In genomic region chr8:91873232-91873631, GRCm38 (mm10) we compare ENCODE assay signal across 16 mouse cellular contexts.
DNase-seq lines count a peak whose midpoint lies in the region; ATAC-seq lines count a peak whose summit lies in the region.
"Had no signal": no experiment of that assay in that cellular context is flagged by ENCODE, and none has a peak within 500 bp of the region (broad histone marks: within the 10 kb centered on the region; RNA-seq: fewer than 3 reads in every experiment).

No protein-coding gene starts in this region.

- peak overlapping the region; percentile 29; the same call in 1 of the 2 replicates for H3K27ac ChIP-seq in heart, embryonic 12.5 days (ENCODE audit: poor library complexity, severe bottlenecking)
- H3K27ac ChIP-seq in liver, embryonic 12.5 days, result peak overlapping the region; percentile 85
- H3K27ac ChIP-seq in liver, embryonic 13.5 days, result peak overlapping the region; percentile 81
- H3K27ac ChIP-seq: embryonic facial prominence, embryonic 13.5 days; forebrain, embryonic 15.5 days; heart, adult 2 months; stomach, embryonic 15.5 days had no signal

- peak overlapping the region; percentile 65; the same call in 1 of the 2 replicates for H3K4me2 ChIP-seq in heart, embryonic 12.5 days
- peak overlapping the region; percentile 63 for H3K4me2 ChIP-seq in liver, embryonic 12.5 days
- H3K4me2 ChIP-seq in liver, embryonic 13.5 days, result peak overlapping the region; percentile 61

- no peak overlapping the region for H3K4me3 ChIP-seq in heart, embryonic 12.5 days
- H3K4me3 ChIP-seq in liver, embryonic 12.5 days, result 0 out of 2 replicates have a peak overlapping the region, but pooled peaks have one; percentile 26
- no peak overlapping the region for H3K4me3 ChIP-seq in liver, embryonic 13.5 days (replicated peaks)
- H3K4me3 ChIP-seq: embryonic facial prominence, embryonic 13.5 days; heart, adult 2 months had no signal

- no peak overlapping the region for H3K9ac ChIP-seq in heart, embryonic 12.5 days
- no peak overlapping the region for H3K9ac ChIP-seq in liver, embryonic 12.5 days
- H3K9ac ChIP-seq in liver, embryonic 13.5 days, result 0 out of 2 replicates have a peak overlapping the region, but pooled peaks have one; percentile 55
- H3K9ac ChIP-seq: forebrain, embryonic 15.5 days; stomach, embryonic 15.5 days had no signal

- H3K4me1 ChIP-seq in heart, embryonic 12.5 days (replicated peaks), result peaks cover 12% of the 10 kb centered on the region
- peaks cover 28% of the 10 kb centered on the region for H3K4me1 ChIP-seq in liver, embryonic 12.5 days
- peaks cover 33% of the 10 kb centered on the region for H3K4me1 ChIP-seq in liver, embryonic 13.5 days (replicated peaks)

- no peak for DNase-seq in heart, adult 11 months
- DNase-seq in liver, result no peak
- DNase-seq in kidney, adult 8-10 months, result peak; percentile 28 to 31
- no peak for DNase-seq in liver, embryonic 13.5 days
- DNase-seq in right cerebral cortex, postnatal 25 days, result no peak
- no peak for DNase-seq in cerebellum, postnatal 25 days
- DNase-seq: cerebellum, adult 11-12 months; layer of hippocampus, adult 9-11 months; lung, postnatal 14 days had no signal

- ATAC-seq in heart, embryonic 12.5 days (ENCODE audit: insufficient number of reproducible peaks, low FRiP score), result no peak
- no peak for ATAC-seq in liver, embryonic 12.5 days
- ATAC-seq in liver, embryonic 13.5 days (ENCODE audit: low read depth), result no peak
- ATAC-seq: inflammation-experienced regulatory T-cells, adult 6 months had no signal

- peaks cover 55% of the 10 kb centered on the region for H3K27me3 ChIP-seq in heart, embryonic 12.5 days (replicated peaks)
- peaks cover 31% of the 10 kb centered on the region for H3K27me3 ChIP-seq in liver, embryonic 12.5 days (replicated peaks)
- H3K27me3 ChIP-seq in liver, embryonic 13.5 days, result peaks cover 17% of the 10 kb centered on the region; the same call in 1 of the 2 replicates

- H3K36me3 ChIP-seq in heart, embryonic 12.5 days, result no peaks in the 10 kb centered on the region
- no peaks in the 10 kb centered on the region for H3K36me3 ChIP-seq in liver, embryonic 12.5 days
- no peaks in the 10 kb centered on the region for H3K36me3 ChIP-seq in liver, embryonic 13.5 days
- H3K36me3 ChIP-seq: embryonic facial prominence, embryonic 13.5 days; forebrain, embryonic 15.5 days; stomach, embryonic 15.5 days had no signal

- 62% methylated on average over 5 of the region's 5 CpGs for WGBS in heart, embryonic 12.5 days
- 65% methylated on average over 5 of the region's 5 CpGs for WGBS in liver, embryonic 12.5 days (ENCODE audit: insufficient replicate concordance)
- WGBS in liver, embryonic 13.5 days (ENCODE audit: insufficient replicate concordance), result 51% methylated on average over 5 of the region's 5 CpGs

- H3K9me3 ChIP-seq in heart, embryonic 12.5 days (replicated peaks), result no peaks in the 10 kb centered on the region
- H3K9me3 ChIP-seq in liver, embryonic 12.5 days (replicated peaks), result no peaks in the 10 kb centered on the region
- no peaks in the 10 kb centered on the region for H3K9me3 ChIP-seq in liver, embryonic 13.5 days (replicated peaks)
- H3K9me3 ChIP-seq: embryonic facial prominence, embryonic 13.5 days; forebrain, embryonic 15.5 days; stomach, embryonic 15.5 days had no signal

Comparison
In these comparisons a context has a peak if more than half of its experiments do, and no peak if none do; other contexts are left out.
1. H3K27ac ChIP-seq: peak in every context shown above with its lines; median percentile 85 in liver, embryonic 12.5 days; 81 in liver, embryonic 13.5 days; 29 in heart, embryonic 12.5 days.
2. DNase-seq: peak in kidney, adult 8-10 months (2 of 2); none in heart, adult 11 months (single experiment), liver (single experiment), liver, embryonic 13.5 days (single experiment), right cerebral cortex, postnatal 25 days (single experiment) and cerebellum, postnatal 25 days (0 of 2).
3. Peak in every context shown above with its lines, with median percentiles within 50 percentile points of each other: H3K4me2 ChIP-seq.